Mouse (Mus musculus) hematopoietic stem cell, adult 5-6 weeks (primary cell): Measurements from ENCODE around the gene Dcp1a. TPM values are rescaled to one million over a fixed set of nuclear protein-coding genes. Genes with fewer than 3 reads are reported as not detected.

Source experiments
- ATAC-seq, 2 experiments: fragments of 125-278 bp in 1 of 2; replicated peaks in 1 of 2; 2 replicates each; pipeline ENCODE4 v1.8.0; 2016 to 2017; ENCODE audit warnings: inconsistent platforms in 2 of 2, mild to moderate bottlenecking in 2 of 2, moderate number of reproducible peaks in 2 of 2, low read depth in 1 of 2, moderate TSS enrichment in 1 of 2; ENCODE audit not compliant: low FRiP score in 2 of 2, poor library complexity in 2 of 2, severe bottlenecking in 2 of 2, insufficient read depth in 1 of 2, low TSS enrichment in 1 of 2
- total RNA-seq: library from RNA; stranded (forward); fragments of 172-1452, 232-1000 nt; gene quantifications from 2 replicates; pipeline ENCODE4 v1.2.3, GENCODE M21; 2017

Gene Dcp1a
- 28.6 and 34.5 TPM in 2 replicates for total RNA-seq

GRCm38 (mm10) chr14:30479361-30479948 is at the start of gene Dcp1a:
Gene Dcp1a, plus strand, starts transcription at chr14:30479535.
- peak; percentile 100 for ATAC-seq

- 0 out of 4 replicates have a peak, but pooled peaks of 1 of the 2 experiments have one; percentile 38 for ATAC-seq
These were observed 49.7 kb upstream of the Dcp1a start for GRCm38 (mm10) chr14:30429606-30430005.

GRCm38 (mm10) chr14:30430026-30430425 is 49.3 kb upstream of the Dcp1a start:
- no peak for ATAC-seq

GRCm38 (mm10) chr14:30430446-30430845 is 48.9 kb upstream of the Dcp1a start:
- ATAC-seq, result no peak

GRCm38 (mm10) chr14:30435316-30435715 is 44.0 kb upstream of the Dcp1a start:
- ATAC-seq, result peak in 1 of 2 experiments; percentile 78; a peak in 2 of 4 replicates

GRCm38 (mm10) chr14:30439915-30440314 is 39.4 kb upstream of the Dcp1a start:
- ATAC-seq, result no peak

- ATAC-seq, result no peak
These were observed 23.3 kb upstream of the Dcp1a start for GRCm38 (mm10) chr14:30455801-30456595.

GRCm38 (mm10) chr14:30457436-30457835 is 21.9 kb upstream of the Dcp1a start:
- ATAC-seq, result no peak

GRCm38 (mm10) chr14:30457897-30458296 is 21.4 kb upstream of the Dcp1a start:
- ATAC-seq, result peak; percentile 83 to 91

- no peak for ATAC-seq
These were observed 20.5 kb upstream of the Dcp1a start for GRCm38 (mm10) chr14:30458820-30459219.

- peak; percentile 75 to 88 for ATAC-seq
These were observed 19.3 kb upstream of the Dcp1a start for GRCm38 (mm10) chr14:30459891-30460523.

GRCm38 (mm10) chr14:30463312-30463711 is 16.0 kb upstream of the Dcp1a start:
- ATAC-seq, result no peak

- ATAC-seq, result no peak
These were observed 5.7 kb upstream of the Dcp1a start for GRCm38 (mm10) chr14:30473605-30474004.

- no peak for ATAC-seq
These were observed 4.9 kb upstream of the Dcp1a start for GRCm38 (mm10) chr14:30474416-30474815.

- no peak for ATAC-seq
These were observed 12.0 kb downstream of the Dcp1a start, which contains the start of gene Cacna1d for GRCm38 (mm10) chr14:30491342-30491741. Gene Cacna1d, minus strand, starts transcription at chr14:30491455.

GRCm38 (mm10) chr14:30493276-30493675 is 13.9 kb downstream of the Dcp1a start:
- no peak for ATAC-seq

GRCm38 (mm10) chr14:30494998-30495397 is 15.7 kb downstream of the Dcp1a start:
- ATAC-seq, result no peak

- ATAC-seq, result no peak
These were observed 18.9 kb downstream of the Dcp1a start for GRCm38 (mm10) chr14:30498202-30498601.
